Mouse (Mus musculus): Measurements from ENCODE around the gene Btg1. TPM values are rescaled to one million over a fixed set of nuclear protein-coding genes. Genes with fewer than 3 reads are reported as not detected.

Gene Btg1
- total RNA-seq (2017), result 41.2 and 44.4 TPM in 2 replicates

GRCm38 (mm10) chr10:96616709-96617116 lies at the start of gene Btg1:
Gene Btg1, plus strand, starts transcription at chr10:96617006.
- peak; percentile 76 for ATAC-seq (replicated peaks; ENCODE audit: low read depth, poor library complexity, severe bottlenecking)

- no peak for ATAC-seq (replicated peaks; ENCODE audit: low read depth, poor library complexity, severe bottlenecking)
Measured at GRCm38 (mm10) chr10:96569469-96569868, 47.3 kb upstream of the Btg1 start.

- ATAC-seq (replicated peaks; ENCODE audit: low read depth, poor library complexity, severe bottlenecking), result no peak
Measured at GRCm38 (mm10) chr10:96571176-96571575, 45.6 kb upstream of the Btg1 start.

- no peak for ATAC-seq (replicated peaks; ENCODE audit: low read depth, poor library complexity, severe bottlenecking)
Measured at GRCm38 (mm10) chr10:96574786-96575185, 42.0 kb upstream of the Btg1 start.

- no peak for ATAC-seq (replicated peaks; ENCODE audit: low read depth, poor library complexity, severe bottlenecking)
Measured at GRCm38 (mm10) chr10:96575338-96575737, 41.5 kb upstream of the Btg1 start.

- no peak for ATAC-seq (replicated peaks; ENCODE audit: low read depth, poor library complexity, severe bottlenecking)
Measured at GRCm38 (mm10) chr10:96578924-96579323, 37.9 kb upstream of the Btg1 start.

GRCm38 (mm10) chr10:96579436-96579835 lies 37.4 kb upstream of the Btg1 start:
- no peak for ATAC-seq (replicated peaks; ENCODE audit: low read depth, poor library complexity, severe bottlenecking)

- no peak for ATAC-seq (replicated peaks; ENCODE audit: low read depth, poor library complexity, severe bottlenecking)
Measured at GRCm38 (mm10) chr10:96580246-96580645, 36.6 kb upstream of the Btg1 start.

- ATAC-seq (replicated peaks; ENCODE audit: low read depth, poor library complexity, severe bottlenecking), result no peak
Measured at GRCm38 (mm10) chr10:96581232-96581631, 35.6 kb upstream of the Btg1 start.

- ATAC-seq (replicated peaks; ENCODE audit: low read depth, poor library complexity, severe bottlenecking), result peak; percentile 34; the same call in 1 of the 2 replicates
Measured at GRCm38 (mm10) chr10:96586191-96586880, 30.5 kb upstream of the Btg1 start.

GRCm38 (mm10) chr10:96586881-96587217 lies 30.0 kb upstream of the Btg1 start:
- peak; percentile 55; the same call in 1 of the 2 replicates for ATAC-seq (replicated peaks; ENCODE audit: low read depth, poor library complexity, severe bottlenecking)

GRCm38 (mm10) chr10:96588233-96588632 lies 28.6 kb upstream of the Btg1 start:
- ATAC-seq (replicated peaks; ENCODE audit: low read depth, poor library complexity, severe bottlenecking), result no peak

GRCm38 (mm10) chr10:96589781-96590180 lies 27.0 kb upstream of the Btg1 start:
- ATAC-seq (replicated peaks; ENCODE audit: low read depth, poor library complexity, severe bottlenecking), result peak; percentile 24; the same call in 1 of the 2 replicates

- no peak for ATAC-seq (replicated peaks; ENCODE audit: low read depth, poor library complexity, severe bottlenecking)
Measured at GRCm38 (mm10) chr10:96592089-96592488, 24.7 kb upstream of the Btg1 start.

- peak; percentile 68 for ATAC-seq (replicated peaks; ENCODE audit: low read depth, poor library complexity, severe bottlenecking)
Measured at GRCm38 (mm10) chr10:96595435-96596132, 21.2 kb upstream of the Btg1 start.

GRCm38 (mm10) chr10:96596411-96596810 lies 20.4 kb upstream of the Btg1 start:
- ATAC-seq (replicated peaks; ENCODE audit: low read depth, poor library complexity, severe bottlenecking), result no peak

GRCm38 (mm10) chr10:96599641-96600040 lies 17.2 kb upstream of the Btg1 start:
- no peak for ATAC-seq (replicated peaks; ENCODE audit: low read depth, poor library complexity, severe bottlenecking)

- no peak for ATAC-seq (replicated peaks; ENCODE audit: low read depth, poor library complexity, severe bottlenecking)
Measured at GRCm38 (mm10) chr10:96601670-96602069, 15.1 kb upstream of the Btg1 start.

GRCm38 (mm10) chr10:96602339-96602738 lies 14.5 kb upstream of the Btg1 start:
- ATAC-seq (replicated peaks; ENCODE audit: low read depth, poor library complexity, severe bottlenecking), result no peak

- 0 out of 2 replicates have a peak, but pooled peaks have one; percentile 24 for ATAC-seq (replicated peaks; ENCODE audit: low read depth, poor library complexity, severe bottlenecking)
Measured at GRCm38 (mm10) chr10:96605168-96605567, 11.6 kb upstream of the Btg1 start.

- ATAC-seq (replicated peaks; ENCODE audit: low read depth, poor library complexity, severe bottlenecking), result no peak
Measured at GRCm38 (mm10) chr10:96605856-96606255, 10.9 kb upstream of the Btg1 start.
